In genomic region chr6:134047974-134048373, GRCm38 (mm10) we compare ENCODE assay signal across 8 mouse cellular contexts.
"Had no signal": no experiment of that assay in that cellular context is flagged by ENCODE, and none has a peak within 500 bp of the region (broad histone marks: within the 10 kb centered on the region; RNA-seq: fewer than 3 reads in every experiment).

No protein-coding gene starts in this region.

- ATAC-seq: lung, postnatal 0 days; midbrain, embryonic 13.5 days had no signal

- DNase-seq: kidney, postnatal 25 days; layer of hippocampus, adult 9-11 months; lung, adult 2 months; lung, postnatal 36 days; right cerebral cortex, adult 18-20 months; right cerebral cortex, postnatal 25 days had no signal
